Mouse (Mus musculus) ES-CJ7 (cell line): ENCODE data around the gene Chst14.

Experiments
- DNase-seq: peaks from one replicate; pipeline ENCODE4 v3.0.0; 2011; ENCODE audit warnings: low read depth, low spot score

Chst14 gene

GRCm38 (mm10) chr2:118926361-118926997 is at the start of gene Chst14:
Gene Chst14 (plus strand): TSS chr2:118926496.
- peak; percentile 26 for DNase-seq

DNA sequence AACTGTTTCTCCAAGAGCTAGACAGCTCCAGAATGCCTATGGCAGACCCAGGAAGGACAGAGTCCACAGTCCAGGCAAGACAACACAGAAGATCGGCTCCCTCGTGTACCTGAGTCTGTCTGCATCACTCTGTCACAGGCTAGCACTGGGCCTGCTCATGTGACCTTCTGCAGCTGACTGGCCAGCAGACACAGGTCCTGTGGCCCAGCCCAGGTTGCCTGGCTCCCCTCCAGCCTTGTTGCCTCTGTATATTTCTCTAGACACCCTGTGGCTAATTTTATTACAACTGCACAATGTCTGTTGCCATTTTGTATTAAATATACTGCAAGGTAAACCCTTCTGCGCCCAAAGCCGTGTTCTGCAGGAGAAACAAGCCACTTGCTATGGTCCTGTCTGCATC is 45.3 kb upstream of the Chst14 start:
- DNase-seq: no peak

GRCm38 (mm10) chr2:118881956-118882355 is 44.3 kb upstream of the Chst14 start:
- no peak for DNase-seq

- peak; percentile 71 for DNase-seq
These were observed 43.2 kb upstream of the Chst14 start for GRCm38 (mm10) chr2:118882840-118883679.

GRCm38 (mm10) chr2:118887440-118887839 is 38.9 kb upstream of the Chst14 start:
- DNase-seq: no peak

DNA sequence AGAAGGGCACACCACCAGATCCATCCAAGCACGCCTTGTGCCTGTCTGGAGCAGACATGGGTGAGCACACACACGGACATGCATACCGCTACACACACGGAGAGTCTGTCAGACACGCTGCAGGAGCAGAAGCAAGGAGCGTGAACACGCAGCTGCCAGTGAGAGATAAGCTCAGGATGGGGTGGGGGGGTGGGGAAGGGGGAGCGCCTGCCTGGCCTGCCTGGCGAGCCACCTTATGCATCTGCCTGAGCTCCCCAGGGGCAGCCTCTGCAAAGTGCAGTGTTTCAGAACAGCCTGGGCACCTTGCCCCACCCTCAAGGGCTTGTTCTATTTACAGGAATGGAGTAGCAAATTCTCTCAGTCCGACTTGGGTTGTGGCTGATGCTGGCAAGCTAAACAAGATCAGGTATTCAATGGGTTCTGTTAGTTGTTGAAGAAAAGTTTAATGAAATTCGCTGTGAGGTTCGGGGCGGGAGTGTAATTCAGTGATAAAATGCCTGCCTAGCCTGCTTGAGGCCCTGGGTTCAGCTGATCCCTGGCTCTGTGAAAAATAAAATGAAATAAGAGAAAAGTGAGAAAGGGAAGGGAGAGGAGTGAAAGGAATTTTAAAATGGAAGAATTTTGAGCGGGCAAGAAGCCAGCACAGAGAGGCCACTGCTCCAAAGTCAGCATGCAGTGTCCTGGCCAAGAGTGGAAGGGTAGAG is 38.3 kb upstream of the Chst14 start:
- DNase-seq: no peak

- no peak for DNase-seq
These were observed 35.1 kb upstream of the Chst14 start for GRCm38 (mm10) chr2:118891173-118891572.

GRCm38 (mm10) chr2:118895990-118896913 is 30.0 kb upstream of the Chst14 start:
- DNase-seq: peak; percentile 84

DNA sequence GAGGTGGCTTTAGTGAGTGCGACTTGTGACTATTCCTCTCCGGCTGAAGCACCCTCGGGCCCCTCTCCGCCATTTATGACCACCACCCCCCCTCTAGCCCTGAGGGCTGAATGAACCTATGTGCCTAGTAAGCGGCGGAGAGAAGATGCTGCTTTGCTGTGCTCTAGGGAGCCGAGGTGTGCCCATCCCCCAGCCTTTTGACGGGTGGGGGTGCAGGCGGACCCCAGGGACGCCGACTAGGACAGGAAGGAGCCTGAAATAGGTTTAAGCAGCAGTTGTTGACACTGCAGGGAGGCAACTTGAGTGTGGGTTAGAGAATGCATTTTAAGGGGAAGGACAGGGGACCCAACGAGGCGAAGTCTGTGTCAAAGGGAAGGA is 29.4 kb upstream of the Chst14 start:
- DNase-seq: no peak

GRCm38 (mm10) chr2:118897392-118897791 is 28.9 kb upstream of the Chst14 start:
- peak; percentile 61 for DNase-seq

DNA sequence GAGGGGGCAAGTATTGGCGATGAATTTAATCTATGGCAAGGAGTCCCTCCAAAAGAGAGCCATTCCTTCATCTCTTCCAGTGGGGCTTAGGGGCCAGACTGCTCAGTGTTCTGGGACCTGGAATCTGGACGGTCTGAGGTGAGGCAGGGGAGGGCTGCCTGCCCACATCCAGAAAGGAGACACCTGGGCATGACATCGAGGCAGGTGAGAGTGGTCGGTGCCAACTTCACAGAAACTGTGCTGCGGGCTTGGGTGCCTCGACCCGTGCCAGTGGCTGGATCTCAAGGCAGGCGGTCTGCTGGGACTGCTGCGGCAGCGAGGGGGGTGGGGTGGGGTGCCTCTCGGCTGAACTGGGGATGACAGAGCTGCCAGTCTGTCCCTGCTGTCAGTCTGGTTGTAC is 28.5 kb upstream of the Chst14 start:
- no peak for DNase-seq

DNA sequence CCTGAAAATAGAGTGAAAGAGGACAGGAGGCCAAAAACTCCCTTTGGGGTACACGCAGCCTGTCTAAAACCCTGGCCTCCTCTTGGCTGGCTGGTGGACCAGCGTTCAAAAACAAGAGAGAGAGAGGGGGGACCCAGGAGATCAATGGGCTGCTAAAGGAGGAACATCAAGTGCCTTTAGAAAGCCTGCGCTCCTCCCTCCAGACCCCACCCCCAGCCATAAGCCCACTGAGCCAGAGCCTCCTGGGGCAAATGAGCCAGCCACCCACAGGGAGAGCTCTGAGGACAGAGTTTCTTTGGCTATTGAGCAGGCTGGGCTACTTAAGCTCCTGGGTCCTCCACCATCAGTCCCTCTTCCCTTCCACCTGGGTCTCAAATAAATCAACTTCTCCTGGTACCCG is 27.5 kb upstream of the Chst14 start:
- DNase-seq: no peak

DNA sequence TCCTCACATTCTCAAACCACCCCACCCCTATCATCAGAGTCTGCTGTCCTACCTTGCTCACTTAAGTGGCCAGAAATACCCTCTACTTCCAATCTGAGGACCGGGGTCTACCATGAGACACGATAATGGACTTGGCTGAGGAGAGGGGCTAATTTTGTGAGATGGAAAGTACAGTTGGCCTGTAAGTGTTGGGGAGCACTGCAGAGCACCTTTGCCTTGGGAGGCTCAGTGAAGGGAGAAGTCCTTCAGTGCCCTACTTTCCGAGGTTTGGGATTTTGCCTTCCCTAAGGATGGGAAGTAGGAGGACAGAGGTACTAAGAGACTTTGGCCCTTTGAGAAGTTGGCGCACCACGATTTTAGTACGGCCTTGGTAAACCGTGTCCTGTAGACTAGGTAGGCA is 27.0 kb upstream of the Chst14 start:
- no peak for DNase-seq

- DNase-seq: peak; percentile 83
These were observed 26.1 kb upstream of the Chst14 start, which contains the start of gene Bahd1 for GRCm38 (mm10) chr2:118899981-118900825. Gene Bahd1 (plus strand): TSS chr2:118900377.

GRCm38 (mm10) chr2:118900826-118901140 is 25.5 kb upstream of the Chst14 start:
- no peak for DNase-seq

DNA sequence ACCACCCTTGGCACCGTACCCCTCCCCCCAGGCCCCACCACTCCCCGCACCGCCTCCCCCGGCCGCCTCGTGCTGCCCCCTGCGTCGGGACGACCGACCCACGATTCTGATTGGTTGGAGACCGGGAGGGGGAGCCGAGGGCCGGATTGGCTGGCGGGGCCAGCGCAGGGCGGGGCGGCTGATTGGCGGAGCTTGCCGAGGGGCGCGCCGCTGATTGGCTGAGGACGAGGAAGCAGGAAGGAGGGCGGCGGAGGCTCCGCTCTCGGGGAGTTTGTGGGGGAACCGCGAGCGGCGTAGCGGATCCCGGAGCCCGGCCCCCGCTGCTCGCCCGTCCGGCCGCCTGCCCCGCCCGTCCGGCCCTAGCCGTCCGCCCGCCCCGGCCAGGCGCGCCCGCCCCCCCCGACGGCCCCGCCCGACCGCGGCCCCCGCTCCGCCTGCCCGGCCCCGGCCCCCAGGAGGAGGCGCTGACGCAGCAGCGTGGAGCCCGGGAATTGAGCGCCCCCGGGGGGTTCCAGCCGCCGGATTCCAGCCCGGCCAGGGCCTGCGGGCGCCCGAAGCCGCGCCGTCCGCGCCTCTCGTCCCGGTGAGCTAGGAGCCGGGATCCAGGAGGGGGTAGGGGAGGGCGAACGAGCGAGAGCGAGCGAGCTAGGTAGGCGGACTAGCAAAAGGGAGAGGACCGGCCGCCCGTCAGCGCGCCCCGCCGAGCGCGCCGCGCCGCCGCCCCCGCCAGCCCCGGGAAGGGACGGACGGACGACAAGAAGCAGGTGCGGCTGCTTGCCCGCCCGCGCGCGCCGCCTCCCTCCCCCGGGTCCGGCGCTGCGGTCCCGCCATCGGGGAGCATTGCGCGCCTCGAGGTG is 24.9 kb upstream of the Chst14 start:
- DNase-seq: peak; percentile 92

DNA sequence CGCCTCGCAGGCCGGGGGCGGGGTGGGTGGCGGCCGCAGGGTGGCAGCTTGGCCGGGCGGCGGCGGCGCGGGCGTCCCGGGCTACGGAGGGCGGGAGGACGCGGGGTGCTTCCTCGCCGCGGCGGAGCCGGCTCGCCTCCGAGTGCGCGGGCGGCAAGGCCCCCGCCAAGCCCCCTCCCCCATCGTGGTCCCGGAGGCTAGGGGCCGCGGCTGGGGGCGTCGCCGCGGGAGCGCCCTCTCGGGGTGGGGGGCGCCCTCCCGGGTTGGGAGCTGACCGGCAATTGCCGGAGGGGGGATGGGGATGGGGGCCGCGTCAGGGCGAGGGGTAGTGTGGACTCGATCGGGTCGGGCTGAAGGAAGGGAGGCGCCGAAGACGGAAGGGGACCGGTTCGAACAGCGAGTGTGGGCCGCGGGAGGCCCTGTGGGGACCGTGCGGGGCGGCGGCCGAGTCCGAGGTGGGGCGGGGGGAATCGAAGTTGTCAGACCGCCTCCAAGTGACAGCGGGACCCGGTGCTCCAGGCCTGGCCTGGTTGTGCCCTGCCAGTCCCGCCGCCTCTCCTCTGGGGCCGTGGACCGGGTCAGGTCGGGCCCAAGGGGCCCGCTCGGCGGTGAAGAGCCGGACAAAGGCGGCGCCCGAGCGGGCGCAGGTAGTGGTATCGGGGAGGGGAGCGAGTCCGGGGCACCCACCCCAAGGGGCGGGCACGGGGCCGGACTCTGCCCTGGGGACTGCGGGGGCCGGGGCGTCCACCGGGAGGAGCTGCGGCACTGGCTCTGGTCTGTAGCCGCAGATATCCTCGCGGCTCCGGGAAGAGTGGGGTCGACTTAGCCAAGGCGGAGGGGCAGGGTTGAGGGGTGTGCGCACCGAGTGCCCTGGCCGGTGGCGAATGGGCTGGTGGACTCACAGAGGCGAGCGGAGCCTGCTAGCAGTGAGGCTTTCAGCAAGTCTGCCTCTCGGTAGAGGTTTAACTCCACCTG is 24.0 kb upstream of the Chst14 start:
- peak; percentile 48 for DNase-seq

- no peak for DNase-seq
These were observed 23.0 kb upstream of the Chst14 start for GRCm38 (mm10) chr2:118903333-118903741.
